Mouse (Mus musculus) myocyte (in vitro differentiated cells): ENCODE results near the gene Acyp1.

Experiments used
- CEBPB ChIP-seq: IDR thresholded peaks from 2 replicates; pipeline ENCODE4 v1.6.1; 2011; ENCODE audit warnings: mild to moderate bottlenecking, moderate library complexity; ENCODE audit not compliant: poor library complexity, insufficient read depth, severe bottlenecking
- E2F4 ChIP-seq: IDR thresholded peaks from one replicate; pipeline ENCODE4 v1.6.1; 2011; ENCODE audit warnings: mild to moderate bottlenecking, control low read depth, moderate library complexity; ENCODE audit not compliant: insufficient read depth
- MAX ChIP-seq: IDR thresholded peaks from one replicate; pipeline ENCODE4 v1.6.1; 2011; ENCODE audit warnings: low read depth, mild to moderate bottlenecking, control low read depth
- MYOD1 ChIP-seq, 3 experiments: IDR thresholded peaks; one replicate each; pipeline ENCODE4 v1.6.1; 2011; ENCODE audit warnings: control low read depth in 2 of 3, low read depth in 2 of 3, mild to moderate bottlenecking in 2 of 3, moderate library complexity in 1 of 3; ENCODE audit not compliant: insufficient read length in 2 of 3, control insufficient read depth in 1 of 3
- POLR2A ChIP-seq: IDR thresholded peaks from one replicate; pipeline ENCODE4 v1.6.1; 2011; ENCODE audit warnings: low read depth, mild to moderate bottlenecking, control low read depth, moderate library complexity; ENCODE audit not compliant: insufficient read length
- POLR2AphosphoS2 ChIP-seq: IDR thresholded peaks from one replicate; pipeline ENCODE4 v1.6.1; 2011; ENCODE audit warnings: low read depth, control low read depth; ENCODE audit not compliant: insufficient read length
- REST ChIP-seq: IDR thresholded peaks from one replicate; pipeline ENCODE4 v1.6.1; 2011; ENCODE audit warnings: mild to moderate bottlenecking, control low read depth, moderate library complexity; ENCODE audit not compliant: insufficient read depth, insufficient read length
- TCF12 ChIP-seq: IDR thresholded peaks from one replicate; pipeline ENCODE4 v1.6.1; 2011; ENCODE audit warnings: mild to moderate bottlenecking, control low read depth; ENCODE audit not compliant: poor library complexity, insufficient read depth, severe bottlenecking
- TCF3 ChIP-seq: IDR thresholded peaks from one replicate; pipeline ENCODE4 v1.6.1; 2011; ENCODE audit warnings: low read depth, control low read depth; ENCODE audit not compliant: insufficient read length
- USF1 ChIP-seq: IDR thresholded peaks from one replicate; pipeline ENCODE4 v1.6.1; 2011; ENCODE audit warnings: low read depth, mild to moderate bottlenecking, control low read depth, moderate library complexity

DNA sequence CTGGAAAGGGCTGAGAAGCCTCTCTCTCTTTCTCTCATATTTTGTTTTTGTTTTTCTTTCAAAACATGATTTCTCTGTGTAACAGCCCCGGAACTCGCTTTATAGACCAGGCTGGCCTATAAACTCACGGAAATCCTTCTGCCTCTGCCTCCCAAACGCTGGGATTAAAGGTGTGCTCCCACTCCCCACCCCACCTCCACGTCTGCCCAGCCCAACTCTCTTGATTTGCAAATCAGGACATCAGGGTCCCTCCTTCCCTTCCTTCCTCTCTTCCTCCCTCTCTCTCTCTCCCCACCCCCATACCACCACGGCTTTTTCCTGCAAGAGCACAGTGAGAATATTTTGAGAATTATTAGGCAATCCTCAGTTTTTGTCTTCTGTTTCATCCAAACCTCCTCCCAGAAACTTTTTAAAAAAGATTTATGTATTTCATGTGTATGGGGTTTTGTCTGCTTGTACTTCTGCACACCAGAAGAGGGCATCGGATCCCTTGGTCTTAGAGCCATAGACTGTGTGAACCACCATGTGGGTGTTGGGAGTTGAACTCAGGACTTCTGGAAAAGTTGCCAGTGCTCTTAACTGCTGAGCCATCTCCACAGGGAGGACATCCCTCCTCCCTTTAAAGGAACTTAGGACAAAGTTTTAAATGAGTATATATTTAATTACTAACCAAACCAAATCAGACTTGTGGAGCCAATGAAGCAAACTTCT lies 17.0 kb downstream of the Acyp1 start:
- TF ChIP-seq MAX (no peak), USF1 (no peak), TCF3 (no peak), POLR2A (no peak), TCF12 (no peak), E2F4 (no peak), POLR2AphosphoS2 (no peak), CEBPB (0 out of 2 replicates have a peak, but pooled peaks have one; percentile 16), REST (no peak), MYOD1 (IDR thresholded peaks at IDR 0.05; ENCODE audit: control insufficient read depth in 1 of 3, insufficient read length in 2 of 3, low read depth in 2 of 3) (no peak)
